Mouse (Mus musculus) CH12.LX (cell line): ENCODE results near the gene Irf5.

Source experiments
- CTCF ChIP-seq, 2 experiments: IDR thresholded peaks in 1 of 2; conservative IDR thresholded peaks in 1 of 2; 2 replicates each; pipeline ENCODE4 v1.5.1; 2011 to 2012; ENCODE audit warnings: low read depth in 2 of 2, low read length in 2 of 2, improper control_type of control experiment in 1 of 2, inconsistent platforms in 1 of 2, mild to moderate bottlenecking in 1 of 2, moderate library complexity in 1 of 2
- RAD21 ChIP-seq: IDR thresholded peaks from 2 replicates; pipeline ENCODE4 v1.6.1; 2011; ENCODE audit warnings: low read depth, mild to moderate bottlenecking, low read length, improper control_type of control experiment, moderate library complexity
- TCF12 ChIP-seq: IDR thresholded peaks from 2 replicates; pipeline ENCODE4 v1.6.1; 2014; ENCODE audit warnings: low read depth, mild to moderate bottlenecking, inconsistent platforms, low read length, improper control_type of control experiment

DNA sequence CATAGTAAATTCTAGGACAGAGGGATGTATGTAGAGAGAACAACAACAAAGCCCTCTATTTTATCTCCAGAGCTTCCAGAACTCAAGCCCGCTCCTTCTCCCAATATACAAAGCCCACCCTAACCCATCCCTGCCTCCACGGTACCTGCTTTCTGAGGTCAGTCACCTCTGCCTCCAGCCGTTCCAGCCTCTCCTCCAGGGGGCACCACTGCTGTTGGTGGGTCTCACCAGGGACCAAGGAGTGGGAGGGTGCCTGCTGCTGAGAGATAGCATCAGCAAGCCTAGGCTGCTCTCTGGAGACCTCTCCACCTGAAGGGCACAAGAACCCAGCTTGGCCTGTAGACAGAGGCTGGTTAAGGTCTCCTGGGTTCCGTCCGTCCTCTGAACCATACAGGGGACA, 20.9 kb upstream of the Irf5 start:
- TF ChIP-seq TCF12 (no peak), CTCF (conservative IDR thresholded peaks at IDR 0.05 in 1 of 2, IDR thresholded peaks at IDR 0.05 in 1 of 2; ENCODE audit: low read depth in 2 of 2, low read length in 2 of 2) (peak in 1 of 2 experiments; percentile 52; a peak in 2 of 4 replicates), RAD21 (no peak; the same call in none of the 2 replicates)
